Mouse (Mus musculus) heart, adult 2 months (tissue): ENCODE data around the gene 1700056E22Rik. TPM values are rescaled to one million over a fixed set of nuclear protein-coding genes. Genes with fewer than 3 reads are reported as not detected.

Experiments
- DNase-seq, 2 experiments: peaks; one replicate each; pipeline ENCODE4 v3.0.0; 2021
- H3K27ac ChIP-seq: fragments of 200-600 bp; 2 replicates; pipeline ENCODE4 v1.8.1; 2022
- H3K27me3 ChIP-seq: fragments of 200-500 bp; 2 replicates; pipeline ENCODE4 v1.6.1; 2012; ENCODE audit warnings: mild to moderate bottlenecking, low read length, inconsistent platforms, mixed read lengths; ENCODE audit not compliant: control insufficient read depth, insufficient read depth
- H3K36me3 ChIP-seq: fragments of 200-500 bp; 2 replicates; pipeline ENCODE4 v1.6.1; 2012; ENCODE audit warnings: low read length, inconsistent platforms; ENCODE audit not compliant: control insufficient read depth, insufficient read depth
- H3K4me1 ChIP-seq: fragments of 200-500 bp; 2 replicates; pipeline ENCODE4 v1.6.1; 2011; ENCODE audit warnings: low read length; ENCODE audit not compliant: control insufficient read depth, insufficient read depth
- H3K4me3 ChIP-seq: fragments of 200-600 bp; 2 replicates; pipeline ENCODE4 v1.8.1; 2022
- H3K79me2 ChIP-seq: fragments of 200-500 bp; replicated peaks from 2 replicates; pipeline ENCODE4 v1.6.1; 2012; ENCODE audit warnings: mild to moderate bottlenecking, inconsistent platforms, low read length, moderate library complexity, mixed read lengths; ENCODE audit not compliant: control insufficient read depth, insufficient read depth
- H3K9ac ChIP-seq: fragments of 200-500 bp; 2 replicates; pipeline ENCODE4 v1.6.1; 2012; ENCODE audit warnings: low read depth, mild to moderate bottlenecking, control low read depth, inconsistent platforms, low read length, mixed read lengths
- CTCF ChIP-seq: fragments of 200-600 bp; IDR thresholded peaks from 2 replicates; pipeline ENCODE4 v1.8.1; 2022; ENCODE audit warnings: antibody characterized with exemption, mild to moderate bottlenecking, moderate library complexity
- EP300 ChIP-seq: fragments of 200-500 bp; IDR thresholded peaks from 2 replicates; pipeline ENCODE4 v1.6.1; 2011; ENCODE audit warnings: low read depth, low read length, control low read depth; ENCODE audit not compliant: insufficient read depth
- POLR2A ChIP-seq: fragments of 200-500 bp; IDR thresholded peaks from 2 replicates; pipeline ENCODE4 v1.6.1; 2011; ENCODE audit warnings: mild to moderate bottlenecking, low read depth, low read length, control low read depth; ENCODE audit not compliant: insufficient read depth
- WGBS: fragments of 180-500 bp; shearing (Covaris S2); methylation state at CpG from one replicate; pipeline ENCODE4 v1.1.7; 2018; 5-methylcytosine and 5-hydroxymethylcytosine counted together
- intact Hi-C: fragments of 180-260 bp; cut with DNase I; formaldehyde crosslinking; loops from one replicate; pipeline ENCODE4 v1.15.1; 2025
- polyA plus RNA-seq: library from polyadenylated mRNA; depleted of rRNA; stranded (reverse); fragments of >200 nt; gene quantifications from 2 replicates; pipeline ENCODE4 v1.2.3, GENCODE M21; 2012; rRNA removed
- total RNA-seq, 2 experiments: library from RNA; stranded (reverse); gene quantifications; 2 replicates each; pipeline ENCODE4 v1.2.3; 2021

Gene 1700056E22Rik
- total and polyA plus RNA-seq, 3 experiments, result 0.25 to 1.5 (median 0.84) TPM

DNA sequence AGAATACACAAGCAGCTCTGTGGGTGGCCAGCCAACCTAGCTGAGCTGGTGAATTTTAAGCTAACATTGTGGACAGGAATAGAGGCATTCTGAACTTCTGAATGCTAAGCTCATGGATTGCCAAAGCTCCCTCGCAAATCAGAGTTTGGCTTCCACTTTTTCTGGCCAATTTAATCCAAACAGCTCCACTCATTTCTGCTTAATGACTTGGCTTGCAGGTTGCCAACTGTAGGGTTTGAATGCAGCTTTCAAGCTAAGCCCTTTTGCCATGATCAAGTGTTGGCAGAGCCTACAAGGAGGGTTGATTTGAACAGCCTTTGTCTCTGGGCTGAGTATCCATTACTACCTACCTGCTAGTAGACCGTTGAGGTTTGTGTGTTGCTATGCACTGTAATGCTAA lies 31.6 kb downstream of the 1700056E22Rik start:
- DNase-seq, result no peak
- no peak overlapping the region for H3K4me3 ChIP-seq
- H3K9ac ChIP-seq, result no peak overlapping the region
- H3K4me1 ChIP-seq, result no peaks in the 10 kb centered on the region
- WGBS, result 84% methylated on average over 2 of the region's 2 CpGs
- no peak overlapping the region for H3K27ac ChIP-seq
- intact Hi-C loops, result no loop called here
- no peaks in the 10 kb centered on the region for H3K79me2 ChIP-seq
- H3K27me3 ChIP-seq, result no peaks in the 10 kb centered on the region
- TF ChIP-seq EP300 (no peak), CTCF (no peak), POLR2A (no peak)
- no peaks in the 10 kb centered on the region for H3K36me3 ChIP-seq

DNA sequence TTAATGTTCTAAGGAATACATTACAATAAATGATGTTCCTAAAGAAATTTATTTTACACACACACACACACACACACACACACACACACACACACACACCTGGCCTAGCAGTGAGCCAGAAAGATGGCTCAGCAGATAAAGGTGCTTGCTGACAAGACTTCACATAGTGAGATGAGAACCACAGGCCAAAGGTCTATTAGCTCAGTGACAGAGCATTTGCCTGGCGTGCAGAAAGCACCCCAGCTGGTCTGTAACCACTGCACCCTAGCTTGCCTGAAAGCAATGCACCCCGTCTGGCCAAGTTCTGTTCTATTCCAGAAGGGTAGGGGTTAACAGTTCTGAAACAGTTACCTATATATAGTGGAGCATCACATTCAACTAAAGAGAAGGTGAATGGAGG lies 36.9 kb downstream of the 1700056E22Rik start:
- no peak overlapping the region for H3K27ac ChIP-seq
- intact Hi-C loops, result no loop called here
- WGBS, result 80% methylated on average over 2 of the region's 2 CpGs
- no peaks in the 10 kb centered on the region for H3K4me1 ChIP-seq
- TF ChIP-seq POLR2A, result no peak
- TF ChIP-seq EP300, result no peak
- no peak for TF ChIP-seq CTCF
- DNase-seq, result no peak
- no peaks in the 10 kb centered on the region for H3K79me2 ChIP-seq
- H3K36me3 ChIP-seq, result no peaks in the 10 kb centered on the region
- H3K27me3 ChIP-seq, result no peaks in the 10 kb centered on the region
- no peak overlapping the region for H3K9ac ChIP-seq
- H3K4me3 ChIP-seq, result no peak overlapping the region

DNA sequence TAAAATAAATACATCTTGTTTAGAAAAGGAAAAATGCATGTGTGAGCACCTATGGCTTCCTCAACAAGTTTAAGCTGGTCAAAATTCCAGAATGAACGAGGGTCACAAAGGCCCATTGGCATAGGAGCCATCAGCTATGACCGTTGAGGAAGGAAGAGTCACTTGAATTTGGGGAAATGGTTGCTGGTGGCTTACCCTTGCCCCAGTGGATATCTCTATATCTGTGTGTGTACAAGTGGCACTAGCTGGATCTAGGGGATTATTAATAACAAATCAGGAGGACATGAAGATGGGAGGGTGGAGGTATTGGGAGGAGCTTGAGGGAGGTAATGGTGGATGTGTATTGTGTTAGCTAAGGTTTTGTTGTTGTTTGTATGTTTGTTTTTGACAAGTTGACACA lies 42.2 kb downstream of the 1700056E22Rik start:
- Histone ChIP-seq H3K79me2 (no peaks in the 10 kb centered on the region), H3K27me3 (no peaks in the 10 kb centered on the region), H3K4me3 (no peak overlapping the region), H3K27ac (no peak overlapping the region), H3K4me1 (no peaks in the 10 kb centered on the region), H3K9ac (no peak overlapping the region), H3K36me3 (no peaks in the 10 kb centered on the region)
- 78% methylated on average over 2 of the region's 2 CpGs for WGBS
- TF ChIP-seq EP300 (no peak), CTCF (no peak), POLR2A (no peak)
- intact Hi-C loops, result no loop called here
- DNase-seq, result no peak

DNA sequence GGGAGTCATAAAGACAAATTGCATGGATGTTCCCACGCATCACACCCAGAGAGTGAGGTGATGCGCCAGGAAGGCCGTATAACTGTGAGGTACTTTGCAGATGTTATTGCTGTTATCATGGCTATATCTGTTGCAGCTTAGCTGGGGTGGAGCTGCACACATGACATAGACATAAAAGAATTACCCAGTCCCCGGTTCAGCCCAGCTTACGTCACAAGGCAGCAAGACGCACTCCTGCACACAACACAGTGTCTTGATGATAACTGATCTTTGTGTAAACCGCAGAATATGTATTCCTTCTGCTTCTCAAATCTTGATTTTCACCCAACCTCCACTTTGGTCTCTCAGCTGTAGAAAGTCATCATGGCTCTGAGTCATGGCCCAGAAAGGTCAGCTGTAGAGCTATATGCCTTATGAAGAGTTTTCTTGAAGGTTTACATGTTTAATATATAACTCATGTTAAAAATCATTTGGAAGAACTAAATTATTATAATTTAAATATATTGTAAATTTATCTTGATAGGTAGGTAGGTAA lies 46.3 kb downstream of the 1700056E22Rik start:
- Histone ChIP-seq H3K4me3 (no peak overlapping the region), H3K4me1 (no peaks in the 10 kb centered on the region), H3K36me3 (no peaks in the 10 kb centered on the region), H3K27ac (no peak overlapping the region), H3K9ac (no peak overlapping the region), H3K27me3 (no peaks in the 10 kb centered on the region), H3K79me2 (no peaks in the 10 kb centered on the region)
- TF ChIP-seq POLR2A (no peak), CTCF (no peak), EP300 (no peak)
- 89% methylated on average over 7 of the region's 7 CpGs for WGBS
- intact Hi-C loops, result no loop called here
- no peak for DNase-seq

Other genes with a start within 250 kb of the 1700056E22Rik start
- gene Dusp10, start 21.0 kb downstream of the 1700056E22Rik start, total RNA-seq, result 1 to 10 TPM; 5.0 to 7.9 TPM
- gene Dusp10, start 21.0 kb downstream of the 1700056E22Rik start, polyA plus RNA-seq, result 14.1 and 16.3 TPM in 2 replicates